Mouse (Mus musculus) right cerebral cortex, postnatal 36 days (tissue): ENCODE measurements around the gene Uchl1.

Experiments used
- DNase-seq, 2 experiments: peaks; one replicate each; pipeline ENCODE4 v3.0.0; 2022; ENCODE audit warnings: low spot score in 2 of 2, mixed read lengths in 1 of 2

The Uchl1 gene

GRCm38 (mm10) chr5:66707859-66708258, 32.0 kb downstream of the Uchl1 start:
- no peak for DNase-seq

DNA sequence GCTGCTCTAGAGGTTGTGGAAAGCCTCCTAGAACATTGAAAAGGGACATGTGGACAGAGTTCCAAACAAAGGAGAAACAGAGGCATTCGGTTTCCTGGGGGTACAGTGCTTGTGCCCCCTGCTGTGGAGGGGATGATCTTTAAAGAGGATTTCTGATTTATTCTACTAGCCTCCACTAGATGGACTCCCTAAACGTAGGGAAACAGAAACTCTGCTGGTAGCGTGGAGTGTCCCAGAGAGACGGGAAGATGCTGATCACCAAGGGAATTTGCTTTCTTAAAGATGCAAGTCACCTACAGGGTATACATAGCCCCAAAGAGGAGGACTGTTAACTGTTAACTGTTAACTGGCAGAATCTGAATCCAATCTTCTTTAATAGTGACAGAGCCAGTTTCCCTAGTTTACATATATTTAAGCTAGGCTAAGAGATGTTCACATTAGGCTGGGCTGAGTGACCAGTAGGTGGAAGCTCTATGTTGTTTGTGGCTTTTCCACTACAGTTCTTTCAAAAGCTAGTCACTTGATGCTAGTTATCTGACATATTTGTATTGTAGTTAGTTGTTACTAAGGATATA, 34.6 kb downstream of the Uchl1 start:
- DNase-seq, result no peak

DNA sequence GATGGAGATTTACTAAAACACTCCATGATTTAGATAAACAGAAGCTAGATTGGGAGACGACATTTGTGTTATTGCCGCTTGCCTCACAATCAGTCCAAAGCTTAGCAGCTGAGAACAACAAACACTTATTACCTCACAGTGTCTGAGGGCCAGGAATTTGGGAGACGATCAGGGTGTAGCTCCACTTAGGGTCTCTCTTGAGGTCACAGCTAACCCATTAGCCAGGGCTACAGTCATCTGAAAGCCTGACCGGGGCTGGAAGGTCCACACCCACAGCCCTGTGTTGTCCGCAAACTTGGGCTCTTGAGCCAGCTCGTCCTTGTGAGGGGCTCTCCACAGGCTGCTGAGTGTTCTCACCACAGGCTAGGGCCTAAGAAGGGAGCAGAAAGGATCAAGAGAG, 36.9 kb downstream of the Uchl1 start:
- no peak for DNase-seq

DNA sequence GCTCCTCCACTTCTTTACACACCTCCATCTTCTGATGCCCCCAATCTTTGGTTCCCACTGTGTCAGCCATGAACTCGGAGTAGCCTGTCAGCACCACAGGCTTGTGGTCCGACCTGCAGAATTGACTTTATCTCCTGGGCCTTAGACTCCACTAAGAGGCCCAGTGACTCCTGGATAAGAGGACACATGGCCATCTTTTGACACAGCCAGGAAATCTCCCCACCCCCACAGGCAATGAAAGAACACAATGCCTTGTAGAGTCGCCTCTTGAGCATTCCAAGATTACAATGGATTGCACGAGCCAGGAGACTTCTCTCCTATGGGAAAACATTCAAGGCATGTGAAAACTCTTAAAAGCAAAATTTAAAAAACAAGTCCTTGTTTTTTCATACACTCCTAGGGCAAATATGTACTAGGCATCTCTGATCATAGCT, 39.6 kb downstream of the Uchl1 start:
- no peak for DNase-seq

DNA sequence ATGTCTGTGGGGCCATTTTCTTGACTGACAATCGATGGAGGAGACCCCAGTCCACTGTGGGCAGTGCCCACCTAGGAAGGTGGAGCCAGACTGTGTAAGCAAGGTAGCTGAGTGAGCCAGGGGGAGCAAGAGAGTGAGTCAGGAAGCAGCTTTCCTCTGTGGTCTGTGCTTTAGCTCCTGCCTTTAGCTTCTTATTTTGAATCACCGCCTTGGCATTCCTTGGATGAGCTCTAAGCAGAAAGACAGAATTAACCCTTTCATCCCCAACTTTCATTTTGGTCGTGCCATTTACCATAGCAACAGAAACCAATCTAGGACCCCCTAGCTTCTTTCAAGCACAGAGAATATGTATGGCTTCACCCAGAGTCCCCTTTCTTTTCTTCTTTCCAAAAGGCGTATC, 42.0 kb downstream of the Uchl1 start:
- DNase-seq, result no peak

GRCm38 (mm10) chr5:66718413-66718812, 42.5 kb downstream of the Uchl1 start:
- no peak for DNase-seq

DNA sequence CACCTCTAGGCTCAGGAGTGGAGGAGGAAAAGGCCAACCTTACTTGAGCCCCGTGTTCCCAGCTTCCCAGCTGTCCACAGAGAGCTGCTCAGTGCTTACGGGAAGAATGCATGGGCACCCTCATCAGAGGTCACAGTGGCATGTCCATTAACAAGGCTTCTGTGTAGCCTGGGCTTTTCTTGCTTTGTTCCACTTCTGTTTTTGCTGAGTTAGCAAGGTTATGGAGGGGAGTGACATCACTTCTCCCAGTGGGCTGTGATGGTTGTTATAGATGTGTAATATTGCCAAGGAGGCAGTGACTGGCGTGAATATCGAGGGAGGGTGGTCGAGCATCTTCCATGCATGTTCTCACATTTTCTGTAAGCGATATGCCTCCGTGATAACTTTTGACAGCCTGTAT, 43.0 kb downstream of the Uchl1 start:
- no peak for DNase-seq

DNA sequence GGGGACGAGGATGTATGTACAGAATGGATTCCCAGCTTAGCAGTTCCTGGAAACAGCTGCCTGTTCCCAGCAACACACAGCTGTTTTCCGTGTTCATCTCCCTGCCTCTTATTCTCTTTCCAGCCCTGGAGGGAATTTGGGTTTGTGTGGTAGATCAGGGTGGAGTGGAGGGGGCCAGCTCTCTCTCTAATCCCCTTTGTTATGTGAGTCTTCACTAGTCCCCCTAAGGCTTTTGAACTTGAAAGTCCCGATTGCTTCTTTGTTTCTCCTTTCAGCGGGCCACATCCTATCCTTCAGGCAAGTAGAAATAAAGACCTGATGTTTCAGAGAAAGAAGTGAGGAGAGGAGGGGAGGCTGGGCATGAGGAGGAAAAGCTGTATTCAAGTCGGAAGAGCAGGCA, 45.0 kb downstream of the Uchl1 start:
- DNase-seq, result no peak

- no peak for DNase-seq
Measured at GRCm38 (mm10) chr5:66722586-66722985, 46.7 kb downstream of the Uchl1 start.

- no peak for DNase-seq
Measured at GRCm38 (mm10) chr5:66723037-66723436, 47.1 kb downstream of the Uchl1 start.

- no peak for DNase-seq
Measured at GRCm38 (mm10) chr5:66723626-66724025, 47.7 kb downstream of the Uchl1 start.

GRCm38 (mm10) chr5:66729306-66729705, 53.4 kb downstream of the Uchl1 start:
- DNase-seq, result no peak

- peak; percentile 62 to 75 for DNase-seq
Measured at GRCm38 (mm10) chr5:66730621-66731301, 54.9 kb downstream of the Uchl1 start.

GRCm38 (mm10) chr5:66731302-66731697, 55.4 kb downstream of the Uchl1 start:
- no peak for DNase-seq

GRCm38 (mm10) chr5:66733556-66733955, 57.7 kb downstream of the Uchl1 start:
- DNase-seq, result no peak
